Comparison of ENCODE assay signal across 8 mouse cellular contexts in the genomic region with DNA sequence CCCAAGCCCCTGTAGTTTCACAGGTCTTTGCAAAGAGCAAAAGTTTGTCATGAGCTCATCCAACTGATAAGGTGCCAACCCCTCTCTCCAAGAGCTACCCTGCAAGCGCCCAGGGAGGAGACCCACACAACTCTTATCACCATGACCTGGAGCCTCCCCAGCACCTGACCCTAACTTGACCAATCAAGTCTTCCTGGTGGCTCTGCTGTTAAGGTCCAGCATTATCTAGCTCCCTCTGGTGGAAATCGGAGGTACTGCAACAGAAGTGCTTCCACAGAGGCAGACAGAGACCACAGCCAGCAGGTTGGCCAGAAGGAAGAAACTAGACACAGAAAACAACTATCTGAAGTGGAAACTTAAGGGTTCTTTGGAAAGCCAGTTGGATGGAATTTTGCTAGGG. TPM values are rescaled to one million over a fixed set of nuclear protein-coding genes. Genes with fewer than 3 reads are reported as not detected.
DNase-seq lines count a peak whose midpoint lies in the region; ATAC-seq and TF ChIP-seq lines count a peak whose summit lies in the region.

No protein-coding gene starts in this region.

- H3K4me1 ChIP-seq in MEL (ENCODE audit: control insufficient read depth in 1 of 2, insufficient read depth in 2 of 2, low read length in 2 of 2): peaks cover 0 to 6% of the 10 kb centered on the region in 2 experiments; a peak in 2 of 4 replicates
- H3K4me1 ChIP-seq in liver, embryonic 14.5 days (replicated peaks; ENCODE audit: control insufficient read depth in 2 of 2, insufficient read depth in 2 of 2, low read length in 1 of 2): peaks cover 9 to 12% of the 10 kb centered on the region in 2 experiments

- no peaks in the 10 kb centered on the region for H3K9me3 ChIP-seq in MEL (replicated peaks; ENCODE audit: insufficient read depth, low read length)
- no peaks in the 10 kb centered on the region for H3K9me3 ChIP-seq in liver, embryonic 14.5 days (ENCODE audit: control insufficient read depth, low read length)

- TF ChIP-seq RAD21 in MEL (IDR thresholded peaks at IDR 0.05; ENCODE audit: low read depth, low read length): peak; percentile 59

- H3K27ac ChIP-seq in MEL (ENCODE audit: control insufficient read depth, low read depth, low read length): no peak overlapping the region
- no peak overlapping the region for H3K27ac ChIP-seq in gastrocnemius, adult 2 months
- no peak overlapping the region for H3K27ac ChIP-seq in liver, embryonic 14.5 days

- intact Hi-C loops in gastrocnemius, adult 2 months (cut with DNase I): loop anchor here (5.0 to 10.0 kb wide), 4 partner anchors 277 to 1258 kb away; partner anchors contain the start of gene Foxc1

- no peak overlapping the region for H3K4me2 ChIP-seq in liver, embryonic 14.5 days (ENCODE audit: low read depth)

- DNase-seq in 3T3-L1 (ENCODE audit: low read depth, low spot score) (peak; percentile 92), MEL (ENCODE audit: low read depth, low spot score) (peak; percentile 88)
- peak; percentile 72 to 74 for DNase-seq in cerebellum, adult 18-20 months
- DNase-seq in gastrocnemius, adult 2 months: peak; percentile 82
- DNase-seq in kidney, postnatal 14 days: peak; percentile 88
- DNase-seq in liver, embryonic 14.5 days (ENCODE audit: low read depth in 3 of 3, low spot score in 3 of 3): peak; percentile 70 to 75 (median 75)
- DNase-seq in ovary, postnatal 36 days (ENCODE audit: low spot score): peak; percentile 48
- peak; percentile 82 for DNase-seq in thymus, postnatal 14 days

- peaks cover 12% of the 10 kb centered on the region for H3K79me2 ChIP-seq in MEL (ENCODE audit: control insufficient read depth, insufficient read depth, low read length, poor library complexity)

- TF ChIP-seq EP300 in MEL (IDR thresholded peaks at IDR 0.05; ENCODE audit: low read depth in 1 of 2, low read length in 2 of 2): no peak
- no peak for TF ChIP-seq EP300 in liver, embryonic 14.5 days (IDR thresholded peaks at IDR 0.05; ENCODE audit: low read depth)

- peak; percentile 22; the same call in 1 of the 2 replicates for ATAC-seq in liver, embryonic 14.5 days (ENCODE audit: insufficient read depth)

- H3K27me3 ChIP-seq in MEL (ENCODE audit: control insufficient read depth in 1 of 2, insufficient read depth in 2 of 2, low read length in 2 of 2): no peaks in the 10 kb centered on the region
- H3K27me3 ChIP-seq in liver, embryonic 14.5 days (ENCODE audit: control insufficient read depth, insufficient read depth, low read length): no peaks in the 10 kb centered on the region

- TF ChIP-seq POLR2A in MEL (IDR thresholded peaks at IDR 0.05; ENCODE audit: control insufficient read depth in 1 of 2, insufficient read depth in 1 of 2, low read depth in 1 of 2, low read length in 2 of 2, poor library complexity in 1 of 2): no peak

- no peak overlapping the region for H3K9ac ChIP-seq in MEL (ENCODE audit: control insufficient read depth, low read depth, low read length, poor library complexity, severe bottlenecking)
- H3K9ac ChIP-seq in liver, embryonic 14.5 days (replicated peaks): no peak overlapping the region

- TF ChIP-seq CTCF in MEL (IDR thresholded peaks at IDR 0.05 in 2 of 3, conservative IDR thresholded peaks at IDR 0.05 in 1 of 3; ENCODE audit: control insufficient read depth in 1 of 3, insufficient read depth in 1 of 3, low read depth in 2 of 3, low read length in 3 of 3, poor library complexity in 1 of 3, severe bottlenecking in 1 of 3): peak; percentile 72 to 93 (median 88)
- TF ChIP-seq CTCF in gastrocnemius, adult 2 months (IDR thresholded peaks at IDR 0.05): peak; percentile 98
- peak; percentile 98 for TF ChIP-seq CTCF in liver, embryonic 14.5 days (IDR thresholded peaks at IDR 0.05; ENCODE audit: low read depth)

- peaks cover 0 to 9% of the 10 kb centered on the region in 2 experiments; a peak in 2 of 4 replicates for H3K36me3 ChIP-seq in MEL (ENCODE audit: control insufficient read depth in 1 of 2, insufficient read depth in 2 of 2, low read length in 2 of 2)
- H3K36me3 ChIP-seq in liver, embryonic 14.5 days (replicated peaks; ENCODE audit: control insufficient read depth, insufficient read depth, low read depth): no peaks in the 10 kb centered on the region

- 0% methylated on average over 2 of the region's 2 CpGs for WGBS in liver, embryonic 14.5 days (ENCODE audit: insufficient replicate concordance)

- H3K4me3 ChIP-seq in MEL (ENCODE audit: control insufficient read depth in 1 of 2, insufficient read depth in 1 of 2, low read depth in 2 of 2, low read length in 2 of 2): no peak overlapping the region
- no peak overlapping the region for H3K4me3 ChIP-seq in gastrocnemius, adult 2 months
- H3K4me3 ChIP-seq in liver, embryonic 14.5 days (ENCODE audit: insufficient read depth in 1 of 2, low read depth in 2 of 2, low read length in 2 of 2): no peak overlapping the region

TF ChIP-seq in MEL, 35 proteins besides CTCF, POLR2A, EP300 and RAD21:
- TF ChIP-seq TAL1 (IDR thresholded peaks at IDR 0.05; ENCODE audit: low read length) (no peak), MAX (IDR thresholded peaks at IDR 0.05; ENCODE audit: low read length) (peak; percentile 67), NRF1 (IDR thresholded peaks at IDR 0.05; ENCODE audit: insufficient read depth, low read depth, low read length, poor library complexity, severe bottlenecking) (no peak), USF2 (IDR thresholded peaks at IDR 0.05; ENCODE audit: borderline replicate concordance in 1 of 2, insufficient read depth in 1 of 2, low read depth in 1 of 2, low read length in 2 of 2) (peak in 1 of 2 experiments; percentile 63; a peak in 2 of 4 replicates), HCFC1 (IDR thresholded peaks at IDR 0.05; ENCODE audit: low read depth, low read length) (0 out of 2 replicates have a peak, but pooled peaks have one; percentile 24), MYB (IDR thresholded peaks at IDR 0.05; ENCODE audit: low read depth, low read length) (no peak), ZKSCAN1 (IDR thresholded peaks at IDR 0.05; ENCODE audit: low read depth, low read length) (no peak), ZMIZ1 (IDR thresholded peaks at IDR 0.05; ENCODE audit: low read depth, low read length) (no peak), ZC3H11A (IDR thresholded peaks at IDR 0.05; ENCODE audit: low read depth, low read length) (peak; percentile 25; the same call in 1 of the 2 replicates), GABPA (IDR thresholded peaks at IDR 0.05; ENCODE audit: low read depth, low read length) (no peak), SIN3A (IDR thresholded peaks at IDR 0.05; ENCODE audit: low read length) (no peak), POLR2AphosphoS5 (IDR thresholded peaks at IDR 0.05; ENCODE audit: borderline replicate concordance, low read depth, low read length) (no peak), NELFE (IDR thresholded peaks at IDR 0.05; ENCODE audit: low read depth, low read length) (no peak), ZNF384 (IDR thresholded peaks at IDR 0.05; ENCODE audit: low read depth, low read length) (no peak), ETS1 (IDR thresholded peaks at IDR 0.05; ENCODE audit: low read depth, low read length) (no peak), UBTF (IDR thresholded peaks at IDR 0.05; ENCODE audit: borderline replicate concordance, insufficient read depth, low read depth, low read length) (no peak), CHD1 (IDR thresholded peaks at IDR 0.05; ENCODE audit: low read depth, low read length) (no peak), POLR2AphosphoS2 (IDR thresholded peaks at IDR 0.05; ENCODE audit: low read length) (no peak), BHLHE40 (IDR thresholded peaks at IDR 0.05; ENCODE audit: borderline replicate concordance, low read depth, low read length) (no peak), USF1 (IDR thresholded peaks at IDR 0.05; ENCODE audit: low read depth, low read length) (peak; percentile 92), MYC (IDR thresholded peaks at IDR 0.05; ENCODE audit: low read depth, low read length) (no peak), KAT2A (conservative IDR thresholded peaks at IDR 0.05; ENCODE audit: low read depth, low read length) (no peak), JUND (IDR thresholded peaks at IDR 0.05; ENCODE audit: low read depth, low read length) (no peak), TCF12 (IDR thresholded peaks at IDR 0.05; ENCODE audit: low read depth, low read length) (no peak), MXI1 (IDR thresholded peaks at IDR 0.05; ENCODE audit: low read depth, low read length) (no peak), SMC3 (IDR thresholded peaks at IDR 0.05; ENCODE audit: low read depth, low read length) (peak; percentile 83), TBP (IDR thresholded peaks at IDR 0.05; ENCODE audit: low read depth, low read length) (no peak), GATA1 (IDR thresholded peaks at IDR 0.05; ENCODE audit: low read depth, low read length) (peak; percentile 55), RCOR1 (IDR thresholded peaks at IDR 0.05; ENCODE audit: low read depth, low read length) (no peak)

RNA-seq across cellular contexts. Expression of gene Uqcrfs1, which starts 3.7 kb away (rescaled TPM):
- 190 and 191 TPM in 2 replicates for total RNA-seq in MEL (2012; rRNA removed)
- polyA plus RNA-seq in MEL (2012; ENCODE audit: insufficient read depth in 1 of 2, insufficient read length in 2 of 2, low read depth in 1 of 2, low replicate concordance in 2 of 2, missing spikeins in 1 of 2): 100 to 1,000 TPM in 1 of 2 experiments, not detected in 1; 163 TPM
- 100 to 1,000 TPM; 441 to 666 TPM for total RNA-seq in gastrocnemius, adult 2 months (2021)
- polyA plus RNA-seq in liver, embryonic 14.5 days (2012; rRNA removed): 60.7 and 85.4 TPM in 2 replicates
- polyA plus RNA-seq in liver, embryonic 14.5 days (2014; fragmentation: Nextera tagmentation; extraction: Ambion mirVana): 178 and 190 TPM in 2 replicates
